ENCODE assay signal across 34 mouse cellular contexts in the genomic region with DNA sequence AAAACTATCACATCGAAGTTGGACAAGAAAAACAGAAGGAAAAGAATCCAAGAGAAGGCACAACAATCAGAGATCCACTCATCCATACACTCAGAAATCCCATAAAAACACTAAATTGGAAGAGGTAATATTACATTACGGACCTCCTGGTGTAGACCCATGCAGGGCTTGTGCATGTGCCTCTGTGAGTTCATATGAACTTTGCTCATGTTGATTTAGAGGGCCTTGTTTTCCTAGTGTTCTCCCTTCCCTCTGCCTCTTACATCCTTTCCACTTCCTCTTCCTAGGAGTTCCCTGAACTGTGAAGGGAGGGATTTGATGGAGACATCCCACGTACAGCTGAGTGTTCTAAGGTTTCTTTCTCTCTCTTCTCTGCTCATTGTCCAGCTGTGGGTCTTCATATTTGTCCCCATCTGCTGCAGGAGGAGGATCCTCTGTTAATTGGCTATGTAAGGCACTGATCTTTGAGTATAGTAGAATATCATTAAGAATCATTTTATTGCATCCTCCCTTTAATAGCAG. TPM values are rescaled to one million over a fixed set of nuclear protein-coding genes. Genes with fewer than 3 reads are reported as not detected.
"Had no signal": no experiment of that assay in that cellular context is flagged by ENCODE, and none has a peak within 500 bp of the region (broad histone marks: within the 10 kb centered on the region; RNA-seq: fewer than 3 reads in every experiment).

No protein-coding gene starts in this region.

- H3K27me3 ChIP-seq: heart, embryonic 12.5 days; heart, embryonic 13.5 days; heart, embryonic 15.5 days; hindbrain, embryonic 12.5 days; hindbrain, embryonic 13.5 days; hindbrain, embryonic 15.5 days; intestine, embryonic 15.5 days had no signal

- H3K4me3 ChIP-seq: heart, adult 2 months; heart, embryonic 10.5 days; heart, embryonic 12.5 days; heart, embryonic 13.5 days; heart, embryonic 15.5 days; hindbrain, embryonic 10.5 days; hindbrain, embryonic 12.5 days; hindbrain, embryonic 13.5 days; hindbrain, embryonic 15.5 days; intestine, embryonic 15.5 days; layer of hippocampus, adult 2 months; left cerebral cortex, adult 2 months had no signal

- H3K27ac ChIP-seq: heart, adult 2 months; heart, embryonic 10.5 days; heart, embryonic 13.5 days; heart, embryonic 15.5 days; hindbrain, embryonic 10.5 days; hindbrain, embryonic 12.5 days; hindbrain, embryonic 13.5 days; hindbrain, embryonic 14.5 days; hindbrain, embryonic 15.5 days; hindbrain, postnatal 0 days; intestine, embryonic 15.5 days; layer of hippocampus, adult 2 months; left cerebral cortex, adult 2 months had no signal

- H3K36me3 ChIP-seq: heart, embryonic 10.5 days; heart, embryonic 12.5 days; heart, embryonic 13.5 days; heart, embryonic 15.5 days; hindbrain, embryonic 10.5 days; hindbrain, embryonic 12.5 days; hindbrain, embryonic 13.5 days; hindbrain, embryonic 15.5 days; intestine, embryonic 15.5 days had no signal

- H3K4me1 ChIP-seq: heart, embryonic 10.5 days; heart, embryonic 12.5 days; heart, embryonic 13.5 days; heart, embryonic 15.5 days; hindbrain, embryonic 10.5 days; hindbrain, embryonic 12.5 days; hindbrain, embryonic 13.5 days; hindbrain, embryonic 15.5 days; intestine, embryonic 15.5 days had no signal

- H3K4me2 ChIP-seq: heart, embryonic 11.5 days; heart, embryonic 12.5 days; heart, embryonic 13.5 days; heart, embryonic 15.5 days; hindbrain, embryonic 12.5 days; hindbrain, embryonic 13.5 days; hindbrain, embryonic 14.5 days; hindbrain, embryonic 15.5 days; intestine, embryonic 15.5 days had no signal

- DNase-seq: heart, adult 18-20 months; heart, adult 2 months; heart, postnatal 10 days; heart, postnatal 14 days; heart, postnatal 36 days; heart, postnatal 4 days; kidney, adult 18-20 months; kidney, adult 2 months; kidney, adult 8-10 months; kidney, postnatal 10 days; kidney, postnatal 14 days; kidney, postnatal 4 days; layer of hippocampus, adult 9-11 months; layer of hippocampus, postnatal 36 days had no signal

- H3K9ac ChIP-seq: heart, embryonic 12.5 days; heart, embryonic 13.5 days; heart, embryonic 15.5 days; hindbrain, embryonic 12.5 days; hindbrain, embryonic 13.5 days; hindbrain, embryonic 14.5 days; hindbrain, embryonic 15.5 days; intestine, embryonic 15.5 days had no signal

- ATAC-seq: hindbrain, embryonic 16.5 days; hindbrain, postnatal 0 days; inflammation-experienced regulatory T-cells, adult 6 months; intestine, embryonic 15.5 days; intestine, embryonic 16.5 days; intestine, postnatal 0 days had no signal

- H3K9me3 ChIP-seq: heart, embryonic 10.5 days; heart, embryonic 12.5 days; heart, embryonic 13.5 days; heart, embryonic 15.5 days; hindbrain, embryonic 10.5 days; hindbrain, embryonic 12.5 days; hindbrain, embryonic 13.5 days; hindbrain, embryonic 15.5 days; intestine, embryonic 15.5 days had no signal

RNA-seq across cellular contexts. Expression of a gene that starts 58.9 kb away (rescaled TPM):
- polyA plus RNA-seq: heart, adult 2 months; inflammation-experienced regulatory T-cells, adult 6 months; large intestine, adult 2 months had no signal

RNA-seq across cellular contexts. Expression of a gene that starts 59.6 kb away (rescaled TPM):
- polyA plus RNA-seq: heart, adult 2 months; heart, postnatal 0 days; inflammation-experienced regulatory T-cells, adult 6 months; intestine, postnatal 0 days; large intestine, adult 2 months had no signal
